Mouse (Mus musculus) lung, adult 10 weeks (tissue): Measurements from ENCODE around the gene Hspb9. TPM values are rescaled to one million over a fixed set of nuclear protein-coding genes. Genes with fewer than 3 reads are reported as not detected.

ENCODE experiments used
- polyA plus RNA-seq: library from polyadenylated mRNA; stranded (reverse); fragments of 350-450 nt; fragmentation: Illumina TruSeq; extraction: RNeasy Lipid Tissue Mini Kit (QIAGEN cat#74804); gene quantifications from one replicate; pipeline ENCODE4 v1.2.3, GENCODE M21; 2014; ENCODE audit warnings: low read depth, low replicate concordance; ENCODE audit not compliant: insufficient read depth

The Hspb9 gene
- polyA plus RNA-seq: not detected

DNA sequence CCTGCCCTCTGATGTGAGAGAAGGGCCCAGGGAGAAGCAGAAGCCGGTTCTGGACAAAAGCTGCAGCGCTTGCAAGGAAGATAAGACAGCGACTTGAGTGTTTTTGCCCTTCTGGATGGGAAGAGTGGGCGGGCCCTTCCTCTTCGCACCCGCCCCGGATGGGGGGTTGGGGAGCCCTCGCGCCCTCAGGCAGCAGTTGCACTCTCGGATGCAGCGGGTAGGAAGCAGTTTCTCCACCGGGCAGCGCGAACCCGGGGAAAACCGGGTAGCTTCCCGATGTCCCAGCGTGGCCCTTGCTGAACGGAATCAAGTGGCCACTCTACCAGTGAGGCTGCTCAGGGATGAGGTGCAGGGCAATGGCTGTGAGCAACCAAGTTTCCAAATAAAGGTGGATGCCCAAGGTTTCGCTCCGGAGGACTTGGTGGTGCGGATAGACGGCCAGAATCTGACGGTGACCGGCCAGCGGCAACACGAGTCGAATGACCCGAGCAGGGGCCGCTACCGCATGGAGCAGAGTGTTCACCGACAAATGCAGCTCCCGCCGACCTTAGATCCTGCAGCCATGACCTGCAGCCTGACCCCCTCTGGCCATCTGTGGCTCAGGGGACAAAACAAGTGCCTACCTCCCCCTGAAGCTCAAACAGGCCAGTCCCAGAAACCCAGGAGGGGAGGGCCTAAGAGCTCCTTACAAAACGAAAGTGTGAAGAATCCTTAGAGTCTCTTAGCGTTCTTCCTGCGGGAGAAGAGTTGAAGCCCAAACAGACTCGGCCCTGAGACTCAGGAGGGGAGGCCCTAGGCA, at the start of gene Hspb9:
Gene Hspb9 (plus strand): TSS at position 116 of the 799 bp plus-strand sequence.

DNA sequence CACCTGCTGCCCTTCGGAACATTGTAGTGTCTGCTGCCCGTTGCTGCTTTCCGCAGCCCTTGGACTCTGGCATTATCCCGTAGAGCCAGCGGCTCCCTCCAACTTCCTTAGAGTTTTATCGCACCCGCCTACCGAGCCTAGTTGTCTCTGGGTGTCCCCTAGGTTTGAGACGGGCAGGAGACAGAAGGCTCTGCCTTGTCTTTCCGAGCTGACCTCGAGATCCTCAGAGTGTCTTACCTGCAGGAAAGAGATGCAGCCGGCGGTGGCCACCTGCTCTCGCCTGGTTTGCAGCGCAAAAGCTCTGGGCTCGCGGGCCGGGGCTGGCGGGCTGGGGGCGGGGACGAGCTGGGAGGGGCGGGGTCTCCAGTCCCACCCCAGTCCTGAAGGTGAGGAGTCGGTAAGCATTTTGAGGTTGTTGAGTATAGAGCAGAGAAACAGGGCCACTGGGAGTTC, 21.5 kb upstream of the Hspb9 start, which contains the start of gene Zfp385c:
Gene Zfp385c (minus strand): TSS at position 292 of the 453 bp plus-strand sequence.

DNA sequence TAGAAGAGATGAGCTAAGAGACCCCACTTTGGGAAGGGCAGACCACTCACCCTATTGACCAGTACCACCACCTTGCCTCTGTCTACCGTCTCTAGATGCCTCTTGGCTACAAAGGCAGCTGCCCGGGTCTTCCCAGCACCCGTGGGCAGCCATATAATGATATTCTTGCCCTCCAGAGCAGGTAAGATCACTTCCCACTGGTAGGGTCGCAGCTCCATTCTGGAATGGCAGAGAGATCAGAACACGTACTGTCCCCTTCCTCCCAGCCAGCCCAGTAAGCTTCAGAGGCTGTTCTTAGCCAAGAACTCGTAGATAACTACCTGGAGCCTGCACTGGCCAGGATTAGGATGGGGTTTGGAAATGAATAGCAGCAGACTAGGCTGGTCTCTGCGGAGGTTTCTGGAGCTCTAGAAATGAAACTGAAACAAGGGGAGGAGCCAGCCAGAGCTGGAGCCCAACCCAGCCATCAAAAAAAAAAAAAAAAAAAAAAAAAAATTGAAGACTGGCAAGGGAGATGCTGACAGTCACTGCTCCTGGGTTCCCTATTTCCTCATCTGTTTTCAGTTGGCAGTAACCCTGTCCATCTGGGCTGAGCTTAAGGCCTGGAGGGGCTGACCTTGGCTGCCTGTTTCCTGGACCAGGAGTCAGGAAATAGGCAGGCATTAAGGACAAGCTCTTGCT, 9.7 kb upstream of the Hspb9 start, which contains the start of gene Dhx58:
Gene Dhx58 (minus strand): TSS at position 421 of the 681 bp plus-strand sequence.

DNA sequence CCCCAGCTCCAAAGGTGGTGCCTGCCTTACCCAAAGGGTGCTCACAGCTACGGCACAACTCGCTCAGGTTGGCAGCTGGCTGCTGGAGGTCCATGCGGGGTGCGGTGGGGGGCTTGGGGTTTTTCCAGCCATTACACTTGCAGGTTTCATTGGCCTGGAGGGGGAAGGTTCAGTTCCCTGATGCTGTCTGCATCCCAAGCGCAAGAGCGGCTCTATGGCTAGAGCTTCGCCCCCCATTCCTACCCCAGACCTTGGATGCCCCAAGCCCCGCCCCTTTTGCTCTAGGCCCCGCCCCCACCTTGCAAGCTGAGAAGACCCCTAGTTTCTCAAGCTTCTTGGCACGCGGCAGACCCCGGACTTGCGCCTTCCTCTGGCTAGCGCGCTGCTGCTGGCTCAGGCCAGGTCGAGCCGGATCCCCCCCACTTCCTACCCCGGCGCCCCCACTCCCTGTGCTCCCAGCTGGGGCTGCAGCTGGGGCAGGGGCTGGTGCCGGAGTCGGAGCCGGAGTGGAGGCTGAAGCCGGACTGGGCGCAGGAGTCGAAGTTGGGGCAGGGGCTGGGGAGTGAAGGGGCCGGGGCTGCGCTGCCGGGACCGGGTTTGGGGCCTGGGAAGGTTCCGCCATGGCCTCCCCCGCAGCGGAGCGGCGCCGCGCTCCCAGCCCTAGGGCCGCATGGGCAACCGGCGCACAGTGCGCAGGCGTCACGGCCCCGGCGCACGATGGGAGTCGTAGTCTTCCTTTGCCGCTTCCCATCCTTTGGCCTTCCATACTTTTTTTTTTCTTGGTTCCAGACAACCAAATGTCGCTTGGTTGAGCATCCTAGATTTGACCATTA, 1.7 kb upstream of the Hspb9 start, which contains the start of gene Kat2a:
Gene Kat2a (minus strand): TSS at position 683 of the 833 bp plus-strand sequence.

DNA sequence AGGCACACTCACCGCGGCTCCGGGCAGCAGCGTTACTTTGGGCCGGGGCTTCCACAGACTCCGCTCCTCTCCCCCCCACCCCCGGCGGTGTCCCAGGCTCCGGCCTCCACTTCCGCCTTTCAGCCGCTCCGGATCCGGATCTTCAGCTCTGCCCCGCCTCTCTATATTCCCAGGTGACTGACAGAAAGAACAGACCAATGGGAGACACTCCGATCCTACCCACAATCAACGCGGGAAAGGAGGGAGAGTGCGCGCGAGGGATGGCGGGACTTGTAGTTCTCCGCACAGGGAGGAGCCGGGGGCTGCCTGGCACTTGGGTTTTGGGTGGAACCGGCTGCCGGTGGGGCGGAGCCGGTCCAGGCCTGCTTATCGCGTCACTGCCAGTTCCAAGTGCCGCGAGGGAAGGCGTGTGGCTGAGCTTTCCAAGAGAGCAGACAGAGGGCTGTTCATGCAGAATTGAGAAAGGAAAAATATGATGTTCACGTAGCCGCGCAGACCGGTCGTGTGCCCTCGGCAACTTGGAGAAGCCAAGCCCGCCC, 24.5 kb downstream of the Hspb9 start, which contains the start of gene Rab5c:
Gene Rab5c (minus strand): TSS at position 150 of the 539 bp plus-strand sequence.

DNA sequence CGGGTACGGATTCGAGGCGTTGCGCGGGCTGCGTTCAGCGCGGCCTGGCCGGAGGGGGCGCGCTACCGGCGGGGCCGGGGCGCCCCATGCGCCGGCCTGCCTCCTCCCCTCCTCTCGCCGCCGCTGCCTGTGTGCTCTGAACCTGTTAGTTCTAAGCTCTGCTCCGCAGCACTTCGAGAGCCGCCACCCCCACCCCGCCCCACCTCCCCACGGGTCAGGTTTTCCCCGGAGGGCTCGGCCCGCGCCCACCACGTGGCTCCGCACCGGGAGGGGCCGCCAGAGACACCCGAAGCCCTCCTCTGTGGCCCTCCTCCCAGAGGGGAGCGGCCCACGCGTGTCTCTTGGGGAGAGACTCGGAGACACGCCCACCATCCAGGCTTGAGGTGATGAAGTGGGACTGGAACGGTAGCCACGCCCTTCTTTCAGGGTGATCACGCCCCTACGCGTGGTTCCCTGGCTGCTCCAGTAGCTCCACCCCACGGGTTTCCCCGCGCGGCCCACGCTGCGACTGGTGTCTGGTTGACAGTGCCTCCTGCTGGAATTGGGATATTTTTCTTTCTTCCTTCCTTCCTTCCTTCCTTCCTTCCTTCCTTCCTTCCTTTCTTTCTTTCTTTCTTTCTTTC, 46.1 kb downstream of the Hspb9 start, which contains the start of gene Kcnh4:
Gene Kcnh4 (minus strand): TSS at position 332 of the 623 bp plus-strand sequence.

DNA sequence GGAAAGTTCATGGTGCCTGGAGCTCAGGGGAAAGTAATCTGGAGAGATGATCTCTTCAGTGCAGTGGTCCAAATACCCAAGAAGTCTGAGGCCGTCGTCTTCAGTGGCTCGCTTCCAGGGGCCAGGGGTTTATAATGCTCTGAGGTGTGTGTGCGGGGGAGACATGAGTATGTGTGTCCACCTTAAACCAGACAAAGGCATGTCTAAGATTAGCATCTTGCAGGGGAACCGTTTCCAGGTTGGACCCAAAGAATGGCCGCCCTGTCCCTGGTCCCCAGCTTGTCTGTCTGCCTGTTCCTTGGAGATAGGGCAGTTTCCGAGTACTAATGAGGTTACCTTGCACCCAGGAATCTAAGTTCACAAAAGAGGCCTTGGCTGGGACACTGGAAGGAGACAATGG, 49.2 kb downstream of the Hspb9 start, which contains the start of gene Hcrt:
Gene Hcrt (minus strand): TSS at position 101 of the 400 bp plus-strand sequence.

Other genes starting within 250 kb of the Hspb9 start
- 1.3 TPM for gene Klhl11, start 241.1 kb upstream of the Hspb9 start, polyA plus RNA-seq
- 75.1 TPM for gene Acly, start 185.8 kb upstream of the Hspb9 start, polyA plus RNA-seq
- gene Ttc25, start 168.2 kb upstream of the Hspb9 start, polyA plus RNA-seq: 4.2 TPM
- gene Cnp, start 138.9 kb upstream of the Hspb9 start, polyA plus RNA-seq: 32.8 TPM
- 24.8 TPM for gene Nkiras2, start 94.6 kb upstream of the Hspb9 start, polyA plus RNA-seq
- gene Dnajc7, start 93.7 kb upstream of the Hspb9 start, polyA plus RNA-seq: 119 TPM
- 0.08 TPM for gene Zfp385c, start 21.4 kb upstream of the Hspb9 start, polyA plus RNA-seq
- 5.6 TPM for gene Dhx58, start 9.6 kb upstream of the Hspb9 start, polyA plus RNA-seq
- 10.8 TPM for gene Kat2a, start 1.4 kb upstream of the Hspb9 start, polyA plus RNA-seq
- 143 TPM for gene Rab5c, start 24.4 kb downstream of the Hspb9 start, polyA plus RNA-seq
- 0.27 TPM for gene Kcnh4, start 46.1 kb downstream of the Hspb9 start, polyA plus RNA-seq
- gene Hcrt, start 49.1 kb downstream of the Hspb9 start, polyA plus RNA-seq: not detected
- gene Ghdc, start 57.1 kb downstream of the Hspb9 start, polyA plus RNA-seq: 9.3 TPM
- 16.3 TPM for gene Stat5b, start 136.9 kb downstream of the Hspb9 start, polyA plus RNA-seq
- gene Stat5a, start 145.5 kb downstream of the Hspb9 start, polyA plus RNA-seq: 5.9 TPM
- 49.6 TPM for gene Stat3, start 225.7 kb downstream of the Hspb9 start, polyA plus RNA-seq